Mouse (Mus musculus) bone marrow, adult 2 months (tissue): ENCODE data around the gene Sall1.

ENCODE experiments used
- CTCF ChIP-seq: fragments of 200-500 bp; IDR thresholded peaks from 2 replicates; pipeline ENCODE4 v1.5.1; 2011; ENCODE audit warnings: low read length, control low read depth; ENCODE audit not compliant: control insufficient read depth, insufficient read depth
- POLR2A ChIP-seq: fragments of 200-500 bp; IDR thresholded peaks from 2 replicates; pipeline ENCODE4 v1.6.1; 2011; ENCODE audit warnings: low read depth, mild to moderate bottlenecking, control low read depth, low read length, borderline replicate concordance; ENCODE audit not compliant: control insufficient read depth

DNA sequence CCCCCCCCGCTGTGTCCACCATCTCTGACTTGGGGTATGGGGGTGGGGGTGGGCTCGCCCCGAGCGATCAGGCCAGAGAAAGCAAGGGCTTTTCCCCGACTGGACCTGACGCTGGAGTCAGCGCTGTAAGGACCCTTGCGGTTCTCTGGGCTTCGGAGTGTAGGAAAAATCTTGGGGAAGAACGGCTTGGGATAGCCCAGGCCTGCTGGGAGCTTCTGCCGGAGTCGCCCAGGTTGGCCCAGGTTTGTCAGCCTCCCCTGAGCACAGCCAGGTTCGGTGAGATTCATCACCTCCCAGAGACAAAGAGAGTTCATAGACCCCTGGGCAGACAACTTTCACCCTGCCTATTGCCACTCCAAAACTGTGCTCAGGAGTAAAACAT is 17.8 kb downstream of the Sall1 start:
- TF ChIP-seq CTCF (no peak), POLR2A (no peak)
